Mouse (Mus musculus): Measurements from ENCODE around the gene Zfp106.

- TF ChIP-seq POLR2A (IDR thresholded peaks at IDR 0.05; ENCODE audit: low read depth, low read length): no peak
- TF ChIP-seq CTCF (conservative IDR thresholded peaks at IDR 0.05; ENCODE audit: insufficient read depth, insufficient read length, low read depth, low read length): no peak
Measured at GRCm38 (mm10) chr2:120469220-120469619, 94.4 kb downstream of the Zfp106 start.

Data from kidney, adult 2 months (tissue).